Mouse (Mus musculus): Measurements from ENCODE around the gene Wnk1.

The Wnk1 gene

DNA sequence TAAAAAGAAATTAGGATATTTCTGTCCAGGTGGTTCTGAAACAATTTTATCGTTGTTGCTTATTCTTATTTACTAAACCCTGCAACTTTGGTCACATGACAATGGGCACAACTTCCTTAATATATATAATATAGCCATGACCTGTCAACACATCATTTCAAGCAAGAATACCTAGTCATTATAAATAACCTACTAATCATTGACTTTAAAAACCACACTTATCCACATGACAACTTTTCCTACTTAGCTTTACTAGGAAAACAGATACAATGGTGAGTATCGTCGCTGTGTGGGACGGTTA, 2.0 kb upstream of the Wnk1 start:
- DNase-seq (ENCODE audit: extremely low spot score), result no peak

DNA sequence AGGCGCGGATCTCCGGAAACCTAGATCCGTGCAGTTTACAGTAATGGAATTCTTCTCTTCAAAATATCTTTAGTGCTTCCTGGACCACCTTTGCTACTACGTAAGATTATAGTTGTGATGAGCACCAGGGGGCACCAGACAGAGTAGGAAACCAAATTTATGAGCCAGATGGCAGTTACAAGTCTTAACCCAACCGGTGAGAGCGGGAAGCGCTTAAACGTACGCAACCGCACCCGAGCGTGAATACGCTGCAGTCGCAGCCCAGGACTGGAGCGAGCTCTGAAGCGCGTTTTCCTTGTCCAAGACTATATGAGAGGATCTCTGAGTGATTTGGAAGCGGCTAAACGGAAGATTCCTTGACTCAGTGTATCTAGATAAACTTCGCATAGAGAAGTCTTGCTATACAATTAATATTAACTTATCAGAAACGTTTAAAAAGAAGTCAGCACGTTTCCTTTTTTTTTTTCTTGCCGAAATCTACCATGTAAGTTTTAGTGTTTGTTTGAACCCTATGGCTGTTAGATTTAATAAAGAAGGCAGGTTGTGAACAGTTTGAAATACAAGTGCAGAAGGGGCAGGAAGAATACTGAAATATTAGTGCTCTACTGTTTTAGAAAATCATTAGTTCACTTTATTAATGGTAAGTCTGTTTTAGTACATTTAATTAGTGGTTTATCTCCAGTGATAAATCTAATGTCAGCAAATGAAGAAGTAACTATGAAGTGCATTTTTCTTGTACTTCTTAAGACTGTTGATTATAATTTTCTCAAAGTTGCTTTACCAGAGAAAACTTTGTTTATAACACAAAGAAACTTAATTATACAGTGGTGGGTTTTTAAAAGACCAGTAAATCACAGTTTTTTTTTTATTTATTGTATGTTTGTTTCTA, 1.4 kb upstream of the Wnk1 start:
- peak; percentile 81 for DNase-seq (ENCODE audit: extremely low spot score)

DNA sequence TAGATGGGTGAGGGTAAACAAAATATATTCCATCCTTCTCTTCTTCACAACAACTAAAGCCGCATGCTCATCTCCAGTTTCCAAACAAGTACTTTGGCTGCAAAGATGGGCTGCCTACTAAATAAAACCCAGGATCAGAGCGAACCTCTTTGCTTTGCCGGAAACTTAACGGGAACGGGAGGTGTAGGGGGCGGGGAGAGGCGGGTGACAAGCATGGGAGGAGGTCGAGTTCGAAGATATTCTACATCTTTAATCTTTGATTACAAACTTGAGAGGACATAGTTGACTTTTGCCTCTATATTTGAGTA, 738 bp upstream of the Wnk1 start:
- DNase-seq (ENCODE audit: extremely low spot score), result peak; percentile 61

DNA sequence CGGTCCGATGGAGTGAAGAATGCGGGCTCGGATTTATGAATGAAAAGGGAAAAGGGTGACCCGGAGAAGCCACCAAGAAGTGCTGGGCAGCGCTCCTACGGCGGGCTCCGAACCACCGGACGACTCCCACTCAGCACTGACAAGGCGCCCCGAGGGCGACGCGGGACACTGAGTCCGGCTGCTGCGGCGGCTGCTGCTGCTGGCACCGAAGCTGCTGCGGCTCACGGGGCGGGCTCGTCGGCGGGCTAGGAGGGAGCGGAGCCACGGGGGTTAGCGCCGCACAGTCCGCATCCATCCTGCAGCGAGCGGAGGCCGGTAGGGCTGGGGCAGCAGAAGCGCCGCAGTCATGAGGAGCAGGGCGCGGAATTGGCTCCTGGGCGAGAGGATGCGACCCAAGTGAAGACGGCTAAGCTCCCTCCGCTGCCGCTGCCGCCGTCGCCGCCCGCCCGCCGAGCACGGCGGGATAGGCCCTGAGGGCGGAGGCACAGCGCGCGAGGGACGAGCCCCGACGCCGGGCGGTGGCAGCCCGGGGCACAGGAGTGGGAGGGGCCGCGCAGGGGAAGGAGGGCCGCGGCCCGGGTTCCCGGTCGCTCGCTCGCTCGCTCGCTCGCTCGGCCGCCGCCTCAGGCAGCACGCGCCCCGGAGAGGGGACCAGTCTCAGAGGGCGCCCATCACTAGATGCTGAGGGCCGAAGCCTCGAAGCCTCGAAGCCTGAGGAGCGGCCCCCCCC, 671 bp downstream of the Wnk1 start:
- no peak for DNase-seq (ENCODE audit: extremely low spot score)

DNA sequence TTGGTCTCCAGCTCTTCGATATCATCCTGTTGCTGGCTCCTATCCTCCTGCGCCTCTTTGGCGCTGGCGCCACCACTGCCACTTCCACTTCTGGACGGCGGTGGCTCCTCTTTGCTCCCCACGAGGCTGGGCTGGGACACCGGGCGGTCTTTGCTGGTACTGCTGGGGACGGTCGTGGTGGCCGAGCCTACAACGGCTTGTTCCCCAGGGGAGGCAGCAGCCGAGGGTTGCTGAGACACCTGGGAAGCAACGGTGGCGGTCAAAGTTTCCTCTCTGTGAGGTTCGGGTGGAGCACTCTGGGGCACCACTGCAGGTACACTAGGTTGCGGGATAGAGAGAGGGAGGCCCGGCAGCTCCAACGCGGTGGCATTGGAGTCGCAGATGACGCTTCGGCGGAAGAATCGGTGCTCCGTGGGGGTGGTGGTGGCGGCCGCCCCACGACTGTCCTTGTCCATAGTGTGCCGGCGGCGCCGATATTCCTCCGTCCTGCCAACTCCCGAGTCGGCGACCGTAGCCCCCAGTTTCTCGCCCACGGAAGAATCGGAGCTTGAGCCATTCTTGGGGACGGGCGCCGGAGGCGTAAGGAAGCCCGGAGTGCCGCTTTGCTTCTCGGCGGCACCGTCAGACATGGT, 1.4 kb downstream of the Wnk1 start:
- DNase-seq (ENCODE audit: extremely low spot score), result peak; percentile 75

DNA sequence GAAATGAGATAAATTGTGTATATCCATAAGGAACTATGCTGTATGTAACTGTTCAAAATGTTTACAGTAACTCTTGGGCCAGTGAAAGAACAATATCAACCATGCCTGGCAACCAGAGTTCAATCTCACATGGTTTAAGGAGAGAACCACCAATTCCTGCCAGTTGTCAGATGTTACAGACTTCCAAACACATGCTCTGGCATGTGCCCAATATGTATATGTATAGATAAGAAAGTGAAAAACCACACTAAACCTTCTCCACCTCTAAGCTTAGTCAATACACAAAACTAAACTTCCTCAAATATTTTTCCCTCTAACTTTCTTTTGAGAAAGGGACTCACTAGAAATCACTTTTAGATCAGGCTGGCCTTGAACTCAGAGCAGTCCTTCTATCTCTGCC, 13.9 kb downstream of the Wnk1 start:
- no peak for DNase-seq (ENCODE audit: extremely low spot score)

DNA sequence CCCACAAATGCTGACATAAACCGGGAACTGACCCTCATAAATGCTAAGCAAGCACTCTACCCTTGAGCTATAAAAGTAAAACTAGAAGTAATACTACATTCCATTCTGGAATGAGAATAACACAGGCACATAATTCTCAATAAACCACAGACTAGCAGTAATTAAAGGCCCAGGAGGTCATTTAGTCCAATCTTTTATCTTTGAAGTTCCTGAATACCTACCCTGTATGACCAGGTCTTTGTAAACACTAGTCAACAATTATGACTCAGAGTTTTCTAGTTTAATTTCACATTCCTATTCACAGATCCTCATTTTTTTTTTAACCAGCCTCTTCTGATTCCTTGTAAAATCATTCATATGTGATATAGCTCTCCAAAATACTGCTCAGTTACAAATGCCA, 14.7 kb downstream of the Wnk1 start:
- no peak for DNase-seq (ENCODE audit: extremely low spot score)

DNA sequence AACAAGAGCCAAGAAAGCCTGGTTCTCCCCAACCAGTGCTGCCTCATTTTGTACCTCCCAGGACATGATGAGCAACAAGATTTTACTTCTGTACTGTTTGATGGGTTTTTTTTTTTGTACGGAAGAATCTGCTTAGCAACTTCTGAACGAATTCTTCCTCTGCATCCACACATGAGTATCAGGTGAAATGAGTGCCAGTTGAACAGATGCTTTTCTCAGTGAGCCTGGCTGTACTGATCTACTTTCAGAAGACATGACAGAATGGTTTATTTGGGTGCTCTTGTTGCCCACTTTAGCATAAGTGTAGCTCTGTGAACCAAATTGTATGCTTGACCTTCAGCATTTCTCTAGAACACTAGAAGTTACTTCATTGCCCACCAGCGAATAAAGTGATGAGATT, 16.4 kb downstream of the Wnk1 start:
- no peak for DNase-seq (ENCODE audit: extremely low spot score)

DNA sequence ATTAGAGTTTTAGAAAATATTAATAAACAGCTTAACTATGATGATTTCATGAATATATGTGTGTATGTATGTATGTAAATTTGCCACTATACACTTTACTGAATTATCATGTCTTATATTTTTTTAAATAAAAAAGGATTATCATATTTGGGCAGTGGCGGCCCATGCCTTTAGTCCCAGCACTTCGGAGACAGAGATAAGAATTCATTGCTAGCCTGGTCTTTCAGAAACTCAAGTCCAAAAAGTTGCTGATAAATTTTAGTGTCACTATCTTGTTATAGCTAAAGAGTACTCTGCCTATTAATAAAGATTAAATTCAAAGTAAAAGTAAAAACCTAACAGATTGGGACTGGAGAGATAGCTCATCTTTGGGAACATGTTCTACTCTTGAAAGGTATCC, 18.8 kb downstream of the Wnk1 start:
- no peak for DNase-seq (ENCODE audit: extremely low spot score)

DNA sequence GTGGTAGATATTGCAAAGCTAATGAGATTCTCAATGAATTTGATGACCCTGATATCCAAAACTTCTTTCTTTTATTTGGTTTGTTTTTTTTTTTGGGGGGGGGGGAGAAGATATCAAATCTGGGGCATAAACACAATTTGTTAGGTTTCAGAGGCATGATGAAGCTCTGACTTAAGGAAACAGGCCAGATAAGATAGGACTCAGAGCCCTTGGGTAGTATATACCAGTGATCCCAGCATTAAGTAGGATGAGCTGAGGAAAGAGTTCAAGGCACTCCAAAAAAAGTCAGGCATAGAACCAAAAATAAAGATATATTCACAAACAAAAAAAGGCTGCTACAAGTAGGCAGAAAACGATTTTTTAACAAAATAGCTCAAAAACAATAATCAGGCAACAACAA, 25.3 kb downstream of the Wnk1 start:
- DNase-seq (ENCODE audit: extremely low spot score), result no peak

DNA sequence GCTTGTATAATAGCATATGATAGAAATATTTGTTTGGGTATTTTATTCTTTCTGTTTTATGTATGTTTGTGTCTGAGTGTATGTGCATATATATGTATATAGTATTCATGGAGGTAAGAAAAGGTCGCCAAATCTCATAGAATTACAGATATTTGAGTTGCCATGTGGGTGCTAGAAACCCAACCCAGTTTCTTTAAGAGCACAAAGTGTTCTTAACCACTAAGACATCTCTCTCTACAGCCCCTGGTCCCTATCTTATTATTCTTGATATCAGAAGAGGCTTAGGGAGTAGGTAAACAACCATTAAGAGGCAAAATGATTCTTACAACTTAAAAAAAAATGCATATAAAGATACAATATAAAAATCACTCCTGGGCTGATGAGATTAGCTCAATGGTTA, 27.0 kb downstream of the Wnk1 start:
- DNase-seq (ENCODE audit: extremely low spot score), result no peak

DNA sequence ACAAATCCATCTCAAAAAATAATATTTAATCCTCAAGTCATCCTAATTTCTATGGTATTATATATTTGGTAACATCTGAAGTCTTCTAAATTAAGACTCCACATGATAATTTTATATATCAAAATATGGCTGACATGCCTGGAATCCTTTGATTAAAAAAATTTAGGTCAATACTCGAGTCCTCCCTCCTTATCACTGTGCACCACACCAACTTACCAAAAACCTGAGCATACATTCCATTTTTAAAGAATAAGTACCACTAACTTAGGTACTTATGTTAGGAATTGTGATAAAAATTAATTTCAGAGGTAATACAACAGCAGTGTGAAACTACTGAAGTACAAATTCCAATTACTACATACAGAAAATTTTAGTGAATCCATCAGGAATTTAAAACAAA, 27.5 kb downstream of the Wnk1 start:
- DNase-seq (ENCODE audit: extremely low spot score), result no peak

DNA sequence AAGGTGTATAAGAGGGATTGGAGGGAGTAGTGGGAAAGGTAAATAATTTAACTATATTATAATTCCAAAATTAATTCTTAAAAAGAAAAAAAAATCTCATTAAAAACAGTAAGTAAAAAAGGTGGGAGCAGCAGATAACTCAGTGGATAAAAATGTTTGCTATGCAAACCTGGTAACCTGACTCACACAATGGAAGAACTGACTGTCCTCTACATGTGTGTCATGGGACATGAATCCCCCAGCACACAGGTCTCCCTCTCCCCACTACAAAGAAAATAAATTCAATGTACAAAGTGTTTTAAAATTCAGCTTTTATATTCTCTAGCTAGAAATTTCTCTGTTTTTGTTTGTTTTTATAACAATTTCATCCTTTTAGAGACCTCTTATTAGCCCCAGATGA, 27.9 kb downstream of the Wnk1 start:
- no peak for DNase-seq (ENCODE audit: extremely low spot score)

DNA sequence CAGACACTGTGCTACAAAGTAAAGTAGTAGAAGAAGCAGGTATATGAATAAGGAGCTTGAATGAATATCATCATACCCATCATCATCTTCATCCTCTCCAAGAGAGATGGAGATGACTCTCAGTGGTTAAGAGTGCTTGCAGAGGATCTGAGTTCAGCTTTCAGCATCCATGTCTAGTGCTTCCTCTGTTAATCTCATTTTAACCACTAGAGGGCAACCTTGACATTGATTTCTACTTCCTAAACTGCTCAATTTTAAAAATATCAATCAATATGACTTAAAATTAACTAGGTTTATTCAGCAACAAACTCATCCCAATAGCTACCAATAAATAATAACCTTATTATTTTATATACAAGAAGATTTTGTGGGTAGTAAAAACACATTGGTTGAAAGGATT, 36.8 kb downstream of the Wnk1 start:
- DNase-seq (ENCODE audit: extremely low spot score), result peak; percentile 22

DNA sequence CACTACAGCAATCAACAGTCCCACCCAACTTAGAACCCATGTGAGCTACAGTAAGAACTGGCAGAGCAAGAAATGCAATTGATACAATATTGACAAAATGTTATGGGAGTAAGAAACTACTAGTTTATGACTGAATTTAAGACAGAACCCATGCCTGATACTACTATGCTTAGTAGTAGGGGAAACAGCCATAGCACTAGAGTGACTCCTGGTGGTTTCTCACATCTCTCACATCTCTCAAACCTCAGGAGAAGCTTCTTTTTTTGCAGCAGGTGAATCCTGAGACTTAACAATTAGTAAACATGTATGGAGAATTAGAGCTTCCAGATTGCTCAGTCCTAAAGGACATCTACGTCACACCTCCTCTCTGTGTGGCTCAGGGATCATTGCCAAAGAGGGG, 42.0 kb downstream of the Wnk1 start:
- DNase-seq (ENCODE audit: extremely low spot score), result no peak

DNA sequence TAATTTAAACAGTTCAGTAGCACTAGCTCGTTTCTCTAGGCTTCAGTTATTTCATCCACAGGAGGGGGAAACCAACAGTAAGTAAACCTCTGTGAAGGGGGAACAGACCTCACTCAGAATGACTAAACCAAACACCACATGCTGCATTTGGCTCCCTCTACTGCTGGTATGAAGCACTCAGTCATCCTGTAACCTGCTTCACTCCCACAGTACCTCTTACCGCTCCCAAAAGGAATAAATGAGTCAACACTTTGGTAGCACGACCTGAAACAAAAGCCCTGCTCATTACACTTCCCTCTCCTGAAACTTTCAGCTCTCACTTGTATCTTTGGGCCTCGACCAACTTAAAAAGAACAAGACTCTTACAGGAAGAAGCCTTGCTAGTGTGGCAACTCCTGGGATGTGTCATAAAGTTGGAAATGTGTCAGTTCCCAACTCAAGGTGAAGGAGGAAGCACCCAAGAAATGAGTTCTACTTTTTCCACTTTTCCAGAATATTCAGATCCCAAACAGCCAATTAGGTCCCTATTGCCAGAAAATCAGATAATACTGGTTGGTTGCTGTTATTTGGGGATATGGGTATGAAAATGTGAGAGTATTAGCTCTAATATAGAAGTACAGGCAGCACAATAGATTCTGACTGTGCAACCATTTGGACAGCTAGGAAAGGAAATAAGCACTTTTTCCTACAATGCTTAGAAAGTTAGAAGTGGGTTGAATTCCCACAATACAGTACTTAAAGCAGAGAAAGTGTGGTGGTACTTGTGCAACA, 114.1 kb downstream of the Wnk1 start:
- no peak for DNase-seq (ENCODE audit: extremely low spot score)

DNA sequence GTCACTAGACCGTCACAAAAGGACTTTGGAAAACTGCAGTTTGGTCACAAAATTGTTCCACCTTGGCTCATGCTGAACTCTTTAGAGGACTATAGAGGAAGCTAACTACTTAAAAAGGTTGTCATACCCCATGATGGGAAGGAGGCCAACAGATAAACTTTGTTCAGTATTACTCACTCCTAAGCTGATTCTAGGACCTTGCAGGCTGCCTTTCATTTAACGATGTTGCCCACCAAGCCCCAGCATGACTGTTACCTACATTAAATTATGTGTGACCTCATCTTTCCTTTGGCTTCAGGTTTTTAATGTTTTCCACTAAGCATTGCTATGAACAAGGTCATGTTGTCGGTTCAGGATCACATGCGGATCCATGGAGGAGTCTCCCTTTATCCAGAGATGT, 115.9 kb downstream of the Wnk1 start:
- no peak for DNase-seq (ENCODE audit: extremely low spot score)

DNA sequence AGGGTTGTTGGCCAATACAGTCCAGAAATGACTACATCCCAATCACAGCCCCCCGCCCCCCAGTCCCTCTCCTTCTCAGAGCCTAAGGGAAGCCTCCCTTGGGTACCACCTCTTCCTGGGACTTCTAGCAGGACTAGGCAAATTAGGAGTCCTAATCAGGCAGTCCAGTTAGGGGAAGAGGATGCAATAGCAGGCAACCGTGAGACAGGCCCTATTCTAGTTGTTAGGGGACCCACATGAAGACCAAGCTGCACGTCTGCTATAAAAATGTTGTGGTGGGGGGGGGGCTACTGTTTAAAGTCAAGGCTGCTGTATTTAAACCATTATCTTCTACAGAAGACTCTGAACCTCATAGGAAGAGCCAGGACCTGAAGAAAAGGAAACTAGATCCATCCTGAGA, 116.3 kb downstream of the Wnk1 start:
- no peak for DNase-seq (ENCODE audit: extremely low spot score)

DNA sequence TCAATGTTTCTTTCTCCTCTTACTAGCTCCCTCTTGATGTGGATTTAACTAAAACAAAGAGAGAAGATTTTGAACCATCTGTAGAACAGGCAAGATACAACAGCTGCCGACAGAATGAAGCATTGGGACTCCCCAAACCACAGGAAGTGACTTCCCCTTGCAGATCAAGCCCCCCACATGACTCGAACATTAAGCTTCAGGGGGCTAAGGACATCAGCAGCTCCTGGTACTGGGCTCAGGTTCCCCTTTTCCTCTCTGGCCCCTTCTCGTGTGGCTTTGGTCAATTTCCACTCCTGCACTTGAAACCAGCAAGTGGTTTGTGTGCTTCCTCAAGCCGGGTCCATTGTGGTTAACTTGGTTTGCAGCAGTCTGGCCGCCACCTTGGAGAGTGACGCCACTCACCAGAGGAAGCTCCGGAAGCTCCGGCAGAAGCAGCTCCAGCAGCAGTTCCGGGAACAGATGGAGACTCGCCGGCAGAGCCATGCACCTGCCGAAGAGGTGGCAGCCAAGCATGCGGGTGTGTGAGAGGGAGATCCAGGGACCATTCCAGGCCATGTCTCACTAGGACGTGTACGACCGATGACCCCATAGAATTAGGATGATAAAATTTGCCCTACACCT, 119.8 kb downstream of the Wnk1 start:
- no peak for DNase-seq (ENCODE audit: extremely low spot score)

DNA sequence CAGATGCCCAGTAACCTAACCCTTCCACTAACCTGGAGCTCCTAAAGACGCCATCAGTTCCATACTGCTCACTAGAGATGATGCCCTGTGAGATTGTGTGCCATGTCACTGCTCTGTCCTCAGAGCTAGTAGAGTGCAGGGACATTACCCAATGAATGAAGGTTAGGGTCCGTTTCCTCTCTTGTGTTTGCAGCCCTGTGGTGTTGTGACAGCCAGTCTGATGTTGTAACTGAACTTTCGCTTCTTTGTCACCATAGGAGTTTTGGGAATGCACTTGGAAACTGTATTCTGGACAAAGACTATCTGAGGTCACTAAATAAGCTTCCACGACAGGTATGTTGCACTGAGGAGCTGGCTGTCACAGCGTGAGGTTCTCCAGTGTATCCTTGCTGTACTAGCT, 122.8 kb downstream of the Wnk1 start:
- no peak for DNase-seq (ENCODE audit: extremely low spot score)

DNA sequence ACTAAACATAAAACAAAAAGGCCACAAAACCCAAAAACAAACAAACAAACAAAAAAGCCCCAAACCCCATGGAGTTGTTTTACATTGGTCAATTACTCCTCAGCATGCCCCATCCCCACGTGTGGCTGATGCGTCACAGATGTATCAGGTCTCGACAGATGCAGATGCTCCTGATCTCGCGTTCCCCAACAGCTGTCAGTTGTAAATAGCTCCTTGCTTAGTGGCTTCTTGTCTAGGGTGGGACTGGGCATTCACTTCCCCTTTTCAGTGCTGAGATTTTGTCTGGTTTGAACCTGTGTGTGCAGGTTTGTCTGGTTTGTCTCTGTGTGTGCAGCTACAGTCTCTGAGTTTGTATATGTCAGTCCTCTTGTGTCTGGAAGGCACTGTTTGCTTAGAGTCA, 126.4 kb downstream of the Wnk1 start:
- no peak for DNase-seq (ENCODE audit: extremely low spot score)

DNA sequence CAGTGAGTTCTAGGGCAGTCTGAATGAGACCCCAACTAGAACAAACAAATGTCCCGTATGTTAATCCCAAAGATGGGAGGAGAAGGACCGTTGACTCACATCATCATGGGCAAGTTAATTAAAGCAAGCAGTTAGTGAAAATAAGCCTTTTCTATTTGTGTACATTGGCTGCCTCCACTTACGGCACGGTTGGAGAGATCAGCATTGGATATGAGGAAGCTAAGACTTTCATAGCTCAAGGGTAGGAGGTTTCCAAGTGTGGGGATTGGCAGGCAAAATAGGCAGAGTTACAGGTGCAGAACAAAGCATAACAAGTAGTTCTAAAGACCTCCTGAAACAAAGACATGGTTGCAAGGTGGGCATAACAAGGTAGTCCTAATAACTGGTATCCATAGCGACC, 133.0 kb downstream of the Wnk1 start:
- no peak for DNase-seq (ENCODE audit: extremely low spot score)
